Mouse (Mus musculus): ENCODE measurements around the gene Six3.

Gene Six3

DNA sequence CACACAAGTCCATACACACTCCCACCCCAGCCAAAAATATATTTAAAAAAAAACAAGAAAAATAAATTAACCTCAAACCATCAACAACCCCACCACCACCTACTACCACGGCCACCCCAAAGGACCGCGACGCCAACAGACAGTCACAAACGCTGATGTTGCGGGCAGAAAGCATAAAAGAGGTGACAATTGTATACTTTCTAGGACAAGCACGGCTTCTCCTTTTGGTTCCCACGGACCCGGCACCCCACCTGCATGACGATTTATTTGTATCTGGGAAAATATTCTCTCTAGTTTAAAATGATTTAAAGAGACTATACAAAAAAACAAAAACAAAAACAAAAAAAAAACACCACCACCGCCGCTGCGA, 10.6 kb downstream of the Six3 start:
- in situ Hi-C loops (cut with MboI, MseI) = loop anchor here (10.0 kb wide), 2 partner anchors 429 to 509 kb away; no protein-coding TSS in a partner anchor

DNA sequence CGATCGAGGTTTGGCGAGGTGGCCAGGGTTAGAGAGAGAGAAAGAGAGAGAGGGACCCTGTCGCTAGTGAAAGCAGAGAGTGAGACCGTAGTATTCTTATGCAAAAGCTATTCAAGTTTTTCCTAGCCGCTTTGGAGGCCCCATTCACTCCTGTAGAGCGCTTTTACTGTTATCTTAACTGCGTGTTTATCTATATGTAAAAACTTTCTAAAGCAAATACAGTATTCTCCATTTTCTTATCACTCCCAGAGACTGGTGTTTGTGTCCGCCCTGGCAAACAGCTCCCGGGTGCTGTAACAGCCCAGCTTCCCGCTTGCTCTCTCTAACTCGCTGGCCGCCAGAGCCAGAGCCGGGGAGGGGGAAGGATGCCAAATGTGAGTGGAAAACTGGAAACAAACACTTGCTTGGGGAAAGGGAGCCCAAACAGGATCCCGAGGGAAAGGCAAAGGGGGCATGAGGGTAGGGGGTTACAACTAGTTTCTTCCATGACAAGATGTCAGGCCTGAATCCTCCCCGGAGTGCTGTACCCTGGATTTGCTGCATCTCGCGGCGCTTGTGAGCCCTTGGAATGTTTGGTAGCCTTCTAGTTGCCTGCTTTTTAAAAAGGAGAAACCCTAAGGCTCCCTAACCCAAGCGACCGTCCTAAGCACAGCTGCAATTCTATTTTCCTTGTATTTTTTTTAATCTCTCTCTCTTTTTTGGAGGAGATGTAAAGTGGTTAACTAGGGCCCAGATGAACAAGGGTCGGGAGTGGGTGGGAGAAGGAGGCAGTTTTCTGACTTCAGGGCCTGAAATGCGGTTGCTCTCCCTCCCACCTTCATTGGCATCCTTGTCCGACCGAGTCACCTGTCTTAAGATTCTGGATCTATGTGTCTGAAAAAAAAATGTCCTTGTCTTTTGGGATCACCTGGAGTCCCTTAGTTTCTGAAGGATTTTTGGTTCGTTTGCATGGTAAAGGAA, 11.9 kb downstream of the Six3 start:
- in situ Hi-C loops (cut with MboI, MseI) = loop anchor here (10.0 kb wide), 2 partner anchors 430 to 510 kb away; no protein-coding TSS in a partner anchor

DNA sequence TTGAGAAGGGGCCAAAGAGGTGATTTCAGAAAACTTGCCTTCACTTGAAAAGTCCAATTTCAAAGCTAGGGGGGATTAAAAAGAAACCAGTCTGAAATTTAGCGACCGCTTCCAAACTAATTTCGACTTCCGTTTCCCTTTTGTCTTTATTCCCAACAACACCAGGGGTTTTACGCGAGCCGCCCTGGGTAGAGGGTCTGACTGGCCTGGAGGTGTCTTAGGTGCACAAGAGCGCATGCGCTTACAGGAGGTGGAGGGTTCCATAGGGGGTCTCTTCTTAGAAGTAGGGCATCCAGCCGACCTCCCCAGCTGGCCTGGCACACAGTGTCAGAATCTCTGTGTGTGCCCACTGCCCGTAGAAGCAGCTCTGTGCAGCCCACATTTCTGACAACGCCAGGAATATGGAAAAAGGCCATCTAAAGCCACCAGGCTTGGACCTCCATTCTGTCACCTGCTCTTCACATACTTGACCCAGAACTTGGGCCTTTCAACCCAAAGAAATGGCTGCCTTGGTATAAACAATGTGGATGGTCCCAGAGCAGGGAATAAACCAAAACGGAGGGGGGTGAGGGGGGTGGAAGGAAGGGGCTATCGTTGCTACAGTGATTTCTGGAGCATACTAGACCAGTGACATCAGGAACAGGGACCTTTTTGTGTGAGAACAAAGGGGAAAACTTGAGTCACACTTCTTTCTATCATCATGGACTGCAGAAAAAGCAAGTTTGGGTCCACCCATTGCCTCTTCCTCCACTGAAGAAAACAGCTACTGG, 12.9 kb downstream of the Six3 start:
- in situ Hi-C loops (cut with MboI, MseI) = loop anchor here (10.0 kb wide), 2 partner anchors 431 to 511 kb away; no protein-coding TSS in a partner anchor

DNA sequence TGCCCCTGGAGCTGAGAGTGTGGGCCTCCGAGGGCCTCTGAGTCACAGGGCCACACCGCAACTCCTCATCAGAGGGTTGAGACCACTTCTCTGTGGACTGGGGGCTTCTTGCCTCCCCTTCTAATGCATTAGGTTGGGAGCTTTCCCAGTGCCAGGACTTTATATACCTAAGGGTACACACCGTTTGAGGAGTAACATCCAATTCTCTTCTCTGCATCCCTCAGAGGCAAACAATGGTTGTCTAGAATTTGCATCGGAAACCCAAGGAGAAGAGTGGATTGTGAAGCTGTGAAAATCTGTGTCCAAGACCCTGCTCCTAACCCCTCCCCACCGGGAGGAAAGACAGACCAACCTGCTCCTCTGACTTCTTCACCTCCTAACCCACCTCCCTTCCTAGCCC, 14.3 kb downstream of the Six3 start:
- in situ Hi-C loops (cut with MboI, MseI) = loop anchor here (10.0 kb wide), 2 partner anchors 433 to 513 kb away; no protein-coding TSS in a partner anchor

DNA sequence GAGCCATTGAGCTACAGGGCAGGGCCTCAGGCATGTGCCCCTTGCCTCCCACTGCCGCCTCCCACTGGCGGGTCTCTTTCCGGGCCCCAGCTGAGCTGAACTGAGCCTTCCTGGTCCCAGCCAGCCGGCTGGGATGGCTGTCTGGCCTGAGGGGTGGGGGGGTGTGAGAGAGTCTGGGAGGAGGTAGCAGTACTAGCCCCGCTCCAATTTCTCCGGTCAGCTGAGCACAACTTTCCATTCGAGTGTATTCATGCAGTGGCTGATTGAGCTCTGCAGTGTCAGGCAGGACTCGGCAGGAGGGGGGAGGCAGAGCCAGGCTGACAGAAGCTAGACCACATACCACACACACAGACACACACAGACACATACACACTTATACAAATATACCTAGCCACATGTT, 15.4 kb downstream of the Six3 start:
- in situ Hi-C loops (cut with MboI, MseI) = loop anchor here (10.0 kb wide), 2 partner anchors 434 to 514 kb away; no protein-coding TSS in a partner anchor

DNA sequence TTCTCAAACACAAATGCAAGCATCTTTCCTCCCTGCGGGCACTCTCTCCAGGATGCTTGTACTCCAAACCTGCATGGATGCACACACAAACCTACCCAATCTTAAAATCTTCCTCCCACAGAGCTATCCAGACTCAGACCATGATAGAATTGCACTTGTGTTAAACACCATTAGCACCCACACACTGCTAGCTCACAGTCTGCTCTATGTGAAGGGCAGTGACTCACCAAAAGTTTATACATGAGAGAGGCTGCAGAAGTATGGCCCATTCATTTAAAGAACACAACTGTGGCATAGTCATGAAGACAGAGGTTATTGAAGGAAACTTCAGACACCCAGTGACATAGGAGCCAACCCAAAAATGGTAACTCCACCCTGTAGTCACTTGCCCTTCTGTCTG, 16.0 kb downstream of the Six3 start:
- in situ Hi-C loops (cut with MboI, MseI) = loop anchor here (10.0 kb wide), 2 partner anchors 435 to 515 kb away; no protein-coding TSS in a partner anchor

DNA sequence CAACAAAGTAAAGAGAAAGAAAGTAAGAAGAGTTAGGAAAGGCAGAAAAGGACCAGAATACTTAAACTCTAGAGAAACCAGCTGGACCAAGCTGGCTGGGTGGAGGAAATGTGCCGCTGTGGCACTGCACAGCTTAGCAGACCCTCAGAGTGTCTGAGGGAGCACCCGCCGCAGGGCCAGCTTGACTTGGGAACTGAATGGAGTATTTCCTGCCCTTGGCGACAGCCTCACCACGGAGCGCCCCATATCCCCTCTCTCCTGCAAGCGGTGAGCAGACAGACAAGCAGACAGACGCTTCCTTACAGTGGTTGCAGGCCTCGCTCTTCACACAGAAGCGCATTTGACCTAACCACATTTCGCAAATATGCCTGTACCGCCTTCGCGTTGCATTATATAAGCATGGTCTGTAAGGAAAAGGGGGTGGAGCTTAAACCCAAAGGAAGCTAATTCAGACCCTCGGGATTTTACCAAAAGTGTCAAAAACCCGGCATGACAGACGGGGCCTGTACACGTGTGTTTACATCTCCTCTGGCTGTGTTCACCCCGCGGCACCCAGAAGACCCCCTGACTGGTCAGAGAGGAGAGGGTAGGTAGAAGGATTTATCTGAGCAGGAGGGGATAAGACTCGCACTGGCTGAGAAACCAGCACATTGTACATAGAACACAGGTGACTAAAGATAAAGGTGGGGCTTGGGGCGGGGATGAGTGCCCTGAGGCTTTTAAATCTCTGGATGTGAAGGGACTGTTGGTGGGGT, 17.1 kb downstream of the Six3 start:
- in situ Hi-C loops (cut with MboI, MseI) = no loop called here

DNA sequence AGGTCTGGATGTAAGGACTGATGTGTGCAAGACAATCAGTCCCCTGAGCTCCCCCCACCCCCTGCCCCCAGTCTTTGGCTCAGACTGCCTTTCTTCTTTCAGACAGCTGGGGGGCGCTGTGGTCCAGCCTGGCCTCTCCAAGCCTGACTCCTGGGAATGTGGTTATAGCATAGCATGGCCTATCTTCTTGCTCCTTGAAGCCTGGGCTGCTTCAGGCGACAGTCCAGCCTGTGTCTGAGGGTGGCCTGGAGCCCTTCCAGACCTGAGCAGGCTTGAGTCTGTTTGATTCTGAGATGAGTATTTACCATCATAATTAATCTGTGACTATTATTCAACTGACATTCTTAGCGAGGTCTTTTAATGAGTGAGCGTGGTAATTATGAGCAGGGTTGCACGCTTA, 17.7 kb downstream of the Six3 start:
- in situ Hi-C loops (cut with MboI, MseI) = no loop called here

DNA sequence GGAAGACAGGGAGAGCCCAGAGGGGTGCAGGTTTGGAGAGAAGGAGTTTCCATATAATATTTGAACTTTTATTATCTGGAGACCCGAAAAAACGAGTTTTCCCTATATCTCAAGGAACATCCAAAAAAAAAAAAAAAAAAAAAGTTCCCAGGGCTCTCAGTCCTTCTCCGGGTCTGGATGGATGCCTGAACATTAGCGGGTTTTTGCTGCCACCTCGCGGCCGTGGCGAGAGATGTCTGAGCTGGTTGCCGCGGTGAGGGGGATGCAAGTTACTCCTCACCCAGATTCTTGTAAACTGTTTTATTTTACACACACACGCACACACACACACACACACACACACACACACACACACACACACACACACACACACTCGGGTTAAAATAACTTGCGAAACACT, 20.2 kb downstream of the Six3 start:
- in situ Hi-C loops (cut with MboI, MseI) = no loop called here

DNA sequence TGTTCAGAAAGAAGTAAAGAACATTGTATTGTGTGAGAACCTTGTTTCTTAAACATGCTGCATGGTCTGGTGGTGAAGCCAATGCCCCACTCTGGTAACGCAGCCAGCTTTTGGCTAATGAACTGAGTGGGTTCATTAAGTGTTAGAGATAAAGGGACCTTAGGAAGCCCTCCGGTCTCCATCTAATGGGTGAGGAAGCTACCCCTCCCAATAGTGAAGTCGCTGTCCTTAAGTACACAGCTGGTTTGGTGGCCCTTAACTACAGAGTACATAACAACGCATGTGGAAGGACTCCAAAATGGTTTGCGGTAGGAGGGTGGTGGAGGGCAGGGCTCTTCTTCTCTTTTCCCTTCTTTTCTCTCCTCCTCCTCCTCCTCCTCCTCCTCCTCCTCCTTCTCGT, 24.5 kb downstream of the Six3 start:
- in situ Hi-C loops (cut with MboI, MseI) = no loop called here

DNA sequence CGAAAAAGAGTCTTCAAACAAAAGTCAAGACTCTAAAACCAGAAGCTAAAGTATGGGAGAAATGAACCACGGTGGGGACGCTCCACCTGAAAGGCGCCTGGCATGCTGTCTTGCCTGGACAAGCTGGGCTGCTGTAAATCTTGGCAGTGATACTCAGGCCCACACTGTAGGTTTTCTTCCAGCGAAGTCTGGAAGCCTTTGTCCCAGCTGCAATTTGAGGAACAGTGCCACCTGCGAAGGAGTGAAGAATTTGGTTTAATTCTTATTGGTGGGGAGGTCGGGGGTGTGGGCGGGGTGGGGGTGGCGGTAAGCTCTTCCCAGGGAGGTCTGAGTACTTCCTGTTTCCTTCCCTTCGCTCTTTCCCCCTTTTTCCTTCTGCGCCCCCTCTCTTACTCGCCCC, 31.9 kb downstream of the Six3 start:
- in situ Hi-C loops (cut with MboI, MseI) = no loop called here

DNA sequence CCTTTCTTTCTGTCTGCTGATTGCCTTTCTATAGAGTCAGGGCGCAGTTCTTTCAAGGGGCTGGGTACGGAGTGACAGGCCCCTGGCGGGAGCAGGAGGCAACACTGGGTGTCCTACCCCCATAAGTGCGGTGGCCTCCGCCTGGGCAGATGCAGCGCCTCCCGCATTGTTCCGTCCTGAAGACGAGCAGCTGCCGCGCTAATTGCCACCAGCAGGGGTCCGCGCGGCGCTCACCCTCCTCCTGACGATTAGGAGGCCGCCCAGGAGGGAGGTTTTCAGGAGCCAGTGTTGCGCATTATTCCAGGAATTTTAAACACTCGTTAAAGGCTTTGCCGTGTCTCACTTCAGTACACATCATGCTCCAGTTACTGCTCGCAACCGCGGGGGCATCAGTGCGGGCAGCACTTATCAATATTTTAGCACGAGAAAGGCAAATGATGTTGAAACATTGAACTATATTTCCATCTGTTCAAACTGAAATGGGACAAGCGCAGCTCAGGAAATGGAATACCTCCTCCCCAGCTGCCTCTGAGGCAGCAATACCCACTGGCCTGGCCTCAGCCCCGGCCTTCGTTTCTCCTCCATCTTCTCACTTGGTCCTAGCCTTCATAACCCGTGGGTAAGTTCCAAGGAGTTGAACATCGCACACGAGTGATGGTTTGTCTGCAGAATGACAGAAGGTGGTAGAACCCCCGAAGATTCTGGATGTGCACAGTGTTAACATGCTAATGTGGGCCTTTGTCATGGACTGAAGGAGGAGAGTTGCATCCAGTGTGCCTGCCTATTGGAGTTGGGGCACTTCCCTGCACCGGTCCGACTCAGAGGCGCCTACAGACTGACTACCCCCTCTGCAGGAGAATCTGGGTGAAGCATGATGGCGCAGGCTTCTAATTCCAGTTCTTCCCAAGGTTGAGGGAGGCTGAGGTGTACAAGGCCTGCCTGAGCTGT, 32.6 kb downstream of the Six3 start:
- in situ Hi-C loops (cut with MboI, MseI) = no loop called here

DNA sequence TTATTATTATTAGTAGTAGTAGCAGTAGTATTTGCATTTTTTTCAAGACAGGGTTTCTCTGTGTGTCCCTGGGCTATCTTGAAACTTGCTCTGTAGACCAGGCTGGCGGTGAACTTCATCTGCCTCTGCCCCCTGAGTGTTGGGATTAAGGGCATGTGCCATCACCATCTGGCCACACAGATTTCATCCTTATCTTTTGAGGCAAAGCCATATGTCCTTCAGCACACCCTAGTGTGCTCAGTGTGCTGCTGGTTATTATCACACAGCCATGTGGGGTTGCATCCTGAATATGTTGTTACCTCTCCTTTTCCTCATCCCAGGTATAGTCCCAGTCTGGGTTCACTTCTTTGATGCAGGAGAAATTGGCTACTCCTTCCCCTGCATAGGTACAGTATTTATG, 46.6 kb downstream of the Six3 start:
- in situ Hi-C loops (cut with MboI, MseI) = loop anchor here (10.0 kb wide), 1 partner anchor 395 kb away; no protein-coding TSS in a partner anchor

DNA sequence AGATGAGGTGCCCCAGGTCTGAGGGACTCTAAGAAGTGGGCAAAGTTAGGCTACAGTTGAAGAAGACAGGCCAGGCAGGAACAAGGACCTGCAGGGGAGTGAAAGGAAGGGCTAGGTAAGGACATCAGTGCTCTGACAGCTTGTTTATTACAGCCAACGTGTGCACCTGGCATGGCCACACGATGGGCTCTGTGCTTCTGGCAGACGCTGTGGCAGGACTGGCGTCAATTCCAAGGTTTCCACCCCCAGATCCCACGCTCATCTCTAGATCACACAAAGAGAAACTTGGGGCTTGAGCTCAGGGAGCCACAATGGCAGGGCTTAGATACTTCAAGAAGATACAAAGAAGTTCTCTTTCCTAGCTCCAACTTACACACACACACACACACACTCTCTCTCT, 48.1 kb downstream of the Six3 start:
- in situ Hi-C loops (cut with MboI, MseI) = loop anchor here (10.0 kb wide), 1 partner anchor 393 kb away; no protein-coding TSS in a partner anchor

DNA sequence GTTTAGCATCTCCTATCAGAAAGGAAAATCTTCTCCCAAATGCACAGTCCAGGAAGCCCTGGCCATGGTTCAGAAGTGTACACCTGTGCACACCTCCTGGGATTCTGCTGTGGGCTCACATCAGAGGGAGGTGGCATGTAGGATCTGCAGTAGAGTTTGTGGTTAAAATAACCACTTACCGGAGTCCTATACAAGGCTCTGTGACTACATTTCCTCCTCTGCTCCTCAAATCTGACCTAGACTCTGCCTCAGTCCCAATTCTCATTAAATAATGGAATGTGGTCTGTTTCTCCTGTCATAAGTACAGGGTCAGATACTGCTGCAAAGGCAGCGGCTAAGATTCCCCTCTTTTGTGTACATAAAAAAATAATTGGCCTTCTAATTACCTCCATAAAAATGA, 50.8 kb downstream of the Six3 start:
- in situ Hi-C loops (cut with MboI, MseI) = loop anchor here (10.0 kb wide), 1 partner anchor 391 kb away; no protein-coding TSS in a partner anchor

DNA sequence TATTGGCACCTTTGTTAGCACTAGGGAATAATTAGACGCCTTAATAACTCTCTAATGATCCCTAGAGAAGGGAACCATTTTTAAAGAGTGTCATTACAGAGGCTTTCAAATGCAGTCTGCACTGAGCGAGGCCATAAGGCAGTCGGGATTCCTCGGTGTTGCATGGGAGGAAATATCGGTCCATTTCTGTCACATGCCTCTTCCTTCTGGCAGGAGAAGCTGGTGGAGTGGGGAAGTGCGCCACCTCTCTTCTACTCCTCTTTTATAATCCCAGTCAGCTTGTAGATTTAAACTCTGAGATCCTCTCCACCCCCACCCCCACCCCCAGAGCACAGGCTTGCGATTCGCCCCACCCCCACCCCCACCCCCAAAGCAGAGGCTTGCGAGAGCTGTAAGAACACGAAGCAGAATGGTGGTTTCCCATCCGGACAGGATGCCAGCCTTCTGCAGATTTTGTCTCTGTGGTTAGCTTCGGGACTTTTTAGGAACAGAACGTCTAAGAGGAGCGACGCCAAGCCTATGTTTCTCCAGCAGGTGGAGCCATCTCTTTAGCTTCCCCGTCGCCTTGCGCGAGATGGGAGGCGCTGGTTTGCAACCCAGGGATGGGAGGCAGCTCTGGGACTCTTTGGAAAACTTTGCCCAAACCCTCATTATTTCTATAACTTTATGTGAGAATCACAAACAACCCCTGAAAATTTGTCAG, 51.4 kb downstream of the Six3 start:
- in situ Hi-C loops (cut with MboI, MseI) = loop anchor here (10.0 kb wide), 1 partner anchor 390 kb away; no protein-coding TSS in a partner anchor

Data from regulatory T cell (primary cell).